Mouse (Mus musculus) hindbrain, embryonic 11.5 days (tissue): Measurements from ENCODE around the gene Wdfy1. TPM values are rescaled to one million over a fixed set of nuclear protein-coding genes. Genes with fewer than 3 reads are reported as not detected.

Experiments used
- ATAC-seq: fragments of 200-750 bp; cut with Nextera tagmentation; 2 replicates; pipeline ENCODE4 v1.8.0; 2017; ENCODE audit warnings: mild to moderate bottlenecking, moderate TSS enrichment, moderate library complexity; ENCODE audit not compliant: low FRiP score
- DNase-seq: peaks from one replicate; pipeline ENCODE4 v3.0.0-alpha.2; 2015; ENCODE audit warnings: low spot score
- H3K27ac ChIP-seq: fragments of 300-500 bp; sonication (generic); 2 replicates; pipeline ENCODE4 v1.5.1; 2014; ENCODE audit warnings: mild to moderate bottlenecking, low read depth, low read length
- H3K27me3 ChIP-seq: fragments of 300-500 bp; sonication (generic); 2 replicates; pipeline ENCODE4 v1.6.1; 2014; ENCODE audit warnings: mild to moderate bottlenecking, low read length, moderate library complexity, mixed read lengths; ENCODE audit not compliant: control insufficient read depth, insufficient read depth
- H3K36me3 ChIP-seq: fragments of 300-500 bp; sonication (generic); 2 replicates; pipeline ENCODE4 v1.6.1; 2014; ENCODE audit warnings: mild to moderate bottlenecking, low read length, moderate library complexity, mixed read lengths; ENCODE audit not compliant: control insufficient read depth, insufficient read depth
- H3K4me1 ChIP-seq: fragments of 300-500 bp; sonication (generic); replicated peaks from 2 replicates; pipeline ENCODE4 v1.6.1; 2014; ENCODE audit warnings: low read length, mixed read lengths; ENCODE audit not compliant: control insufficient read depth, insufficient read depth
- H3K4me2 ChIP-seq: fragments of 300-500 bp; sonication (generic); replicated peaks from 2 replicates; pipeline ENCODE4 v1.6.1; 2014; ENCODE audit warnings: mild to moderate bottlenecking, low read depth, low read length
- H3K4me3 ChIP-seq: fragments of 300-500 bp; sonication (generic); 2 replicates; pipeline ENCODE4 v1.5.1; 2014; ENCODE audit warnings: low read depth, low read length
- H3K9ac ChIP-seq: fragments of 300-500 bp; sonication (generic); 2 replicates; pipeline ENCODE4 v1.6.1; 2014; ENCODE audit warnings: low read depth, low read length
- H3K9me3 ChIP-seq: fragments of 300-500 bp; sonication (generic); 2 replicates; pipeline ENCODE4 v1.6.1; 2016; ENCODE audit warnings: low read length; ENCODE audit not compliant: control insufficient read depth
- WGBS: fragments of 180-500 bp; shearing (Covaris S2); extraction: QIAGEN DNeasy Blood & Tissue Kit; methylation state at CpG from one replicate; pipeline ENCODE4 v1.1.7; 2014; 5-methylcytosine and 5-hydroxymethylcytosine counted together
- polyA plus RNA-seq: library from polyadenylated mRNA; unstranded; fragments of >200 nt; fragmentation: Nextera tagmentation; extraction: Ambion mirVana; gene quantifications from 2 replicates; pipeline ENCODE4 v1.2.1, GENCODE M21; 2014

Gene Wdfy1
- polyA plus RNA-seq, 1 experiment from 2014 or later = 52.6 TPM

DNA sequence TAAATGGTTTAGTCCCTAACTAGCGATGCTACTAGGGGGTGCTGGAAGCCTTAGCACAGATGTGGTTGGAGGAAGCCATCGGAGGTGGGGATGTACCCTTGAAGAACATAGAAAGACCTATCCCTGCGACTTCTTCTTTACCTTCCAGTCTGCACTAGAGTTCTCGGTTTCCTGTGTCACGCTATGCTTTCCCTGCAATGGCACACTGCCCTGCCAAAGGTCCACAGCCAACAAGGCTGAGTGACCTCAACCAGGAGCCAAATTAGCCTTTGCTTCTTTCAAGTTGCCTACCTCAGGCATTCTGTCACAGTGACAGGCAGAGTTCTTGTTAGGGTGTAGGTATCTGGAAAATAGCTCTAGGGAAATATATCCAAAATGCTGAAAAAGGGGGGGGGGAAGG is 19.5 kb downstream of the Wdfy1 start:
- 89% methylated on average over 5 of the region's 5 CpGs for WGBS

DNA sequence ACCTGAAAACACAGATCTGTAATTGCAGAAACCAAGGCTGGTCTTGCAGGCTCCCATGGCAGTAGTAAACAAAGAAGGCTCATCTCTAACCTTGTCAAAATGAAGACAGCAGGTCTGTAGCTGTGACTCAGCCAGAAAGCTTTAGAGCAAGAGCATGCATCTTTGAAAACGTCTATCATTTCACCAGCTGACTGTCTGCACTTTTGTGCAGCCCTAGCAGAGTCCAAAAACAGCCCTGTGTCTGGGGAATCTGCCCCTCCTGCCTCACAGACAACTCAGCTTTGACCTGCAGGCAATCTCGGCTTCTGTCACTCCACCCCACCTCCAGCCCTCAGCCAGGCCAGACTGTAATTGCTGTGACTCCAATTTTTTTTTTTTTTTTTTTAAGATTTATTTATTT is 20.6 kb downstream of the Wdfy1 start:
- Histone ChIP-seq H3K36me3 (no peaks in the 10 kb centered on the region), H3K27ac (no peak overlapping the region), H3K4me2 (no peak overlapping the region), H3K4me3 (no peak overlapping the region), H3K9ac (no peak overlapping the region), H3K9me3 (no peaks in the 10 kb centered on the region), H3K27me3 (no peaks in the 10 kb centered on the region), H3K4me1 (no peaks in the 10 kb centered on the region)
- no peak for ATAC-seq
- no peak for DNase-seq
- WGBS = 77% methylated on average over 2 of the region's 2 CpGs

More for the DNA sequence above, 19.5 kb downstream of the Wdfy1 start:
- Histone ChIP-seq H3K4me1 (peaks cover 3% of the 10 kb centered on the region; the same call in 1 of the 2 replicates), H3K36me3 (no peaks in the 10 kb centered on the region), H3K9ac (no peak overlapping the region), H3K9me3 (no peaks in the 10 kb centered on the region), H3K4me2 (no peak overlapping the region), H3K27ac (no peak overlapping the region), H3K27me3 (no peaks in the 10 kb centered on the region), H3K4me3 (no peak overlapping the region)
- ATAC-seq = no peak
- DNase-seq = no peak

DNA sequence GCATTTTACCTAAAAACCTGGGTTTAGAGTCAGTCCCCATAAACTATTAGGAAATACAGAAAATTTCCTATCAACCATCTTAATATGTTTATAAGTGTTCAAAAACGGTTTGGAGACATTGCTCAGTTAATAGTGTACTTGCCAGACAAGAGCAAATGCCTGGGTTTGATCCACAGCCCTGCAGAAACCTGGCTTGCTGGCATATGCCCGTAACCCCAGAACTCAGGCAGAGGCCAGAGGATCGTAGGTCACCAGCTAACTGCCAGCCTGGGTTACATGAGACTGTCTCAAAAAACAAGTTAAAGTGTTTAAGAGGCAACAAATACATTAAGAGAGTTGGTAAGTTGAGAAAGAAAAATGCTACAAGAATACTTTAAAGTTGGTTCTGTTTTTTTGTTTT is 21.0 kb downstream of the Wdfy1 start:
- no peak overlapping the region for H3K4me3 ChIP-seq
- no peaks in the 10 kb centered on the region for H3K27me3 ChIP-seq
- no peaks in the 10 kb centered on the region for H3K4me1 ChIP-seq
- no peak overlapping the region for H3K27ac ChIP-seq
- WGBS = 86% methylated on average over 3 of the region's 3 CpGs
- DNase-seq = no peak
- H3K36me3 ChIP-seq = no peaks in the 10 kb centered on the region
- ATAC-seq = no peak
- no peak overlapping the region for H3K4me2 ChIP-seq
- H3K9ac ChIP-seq = no peak overlapping the region
- no peaks in the 10 kb centered on the region for H3K9me3 ChIP-seq

DNA sequence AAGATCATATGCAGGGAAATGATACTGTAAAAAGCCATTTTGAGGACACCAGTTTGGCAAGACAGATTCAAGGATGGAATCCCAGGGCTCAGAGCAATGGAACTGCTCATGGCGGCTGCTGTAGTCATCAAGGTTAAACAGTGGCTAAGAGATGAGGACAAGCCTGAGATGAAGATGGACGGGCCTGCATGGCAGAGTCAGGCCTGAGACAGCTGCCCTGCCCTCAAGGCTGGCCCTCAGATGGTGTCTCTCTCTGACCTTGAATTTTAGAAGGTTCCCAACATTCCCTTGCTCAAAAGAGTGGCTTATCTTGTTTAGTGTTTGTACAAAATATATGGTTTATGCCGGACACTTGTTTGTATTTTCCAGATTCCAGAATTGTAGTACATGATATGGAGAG is 22.5 kb downstream of the Wdfy1 start:
- H3K27me3 ChIP-seq = no peaks in the 10 kb centered on the region
- H3K27ac ChIP-seq = no peak overlapping the region
- H3K36me3 ChIP-seq = no peaks in the 10 kb centered on the region
- no peaks in the 10 kb centered on the region for H3K4me1 ChIP-seq
- WGBS = 85% methylated on average over 3 of the region's 3 CpGs
- ATAC-seq (no peak), DNase-seq (no peak)
- H3K4me2 ChIP-seq = no peak overlapping the region
- no peaks in the 10 kb centered on the region for H3K9me3 ChIP-seq
- H3K9ac ChIP-seq = no peak overlapping the region
- H3K4me3 ChIP-seq = no peak overlapping the region

DNA sequence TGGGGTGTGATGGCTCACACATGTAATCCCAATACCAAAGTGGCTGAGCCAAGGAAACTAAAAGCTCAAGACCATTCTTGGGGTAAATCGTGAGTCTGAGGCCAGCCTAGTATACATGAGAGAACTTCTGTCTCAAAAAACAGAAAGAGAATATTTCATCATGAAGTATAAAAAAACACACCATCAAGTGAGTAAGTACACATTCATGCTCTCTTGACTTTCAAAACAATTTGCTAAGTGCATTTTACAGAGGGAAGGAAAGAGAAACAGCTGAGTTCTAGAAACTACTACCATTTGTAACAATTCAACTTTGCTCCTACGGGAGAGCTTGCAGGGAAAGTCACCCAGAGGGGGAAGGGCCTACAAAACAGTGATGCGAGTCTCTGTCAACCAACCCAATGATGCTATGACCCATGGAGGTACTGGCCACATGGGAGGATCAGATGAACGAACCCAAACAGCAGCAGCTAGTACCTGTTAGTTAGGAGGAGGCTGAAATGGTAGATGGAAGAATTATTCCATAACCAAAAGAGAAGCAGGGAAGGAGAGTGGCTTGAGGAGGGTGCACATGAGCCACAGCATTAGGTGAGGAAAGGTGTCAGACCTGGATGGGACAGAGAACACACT is 23.1 kb downstream of the Wdfy1 start:
- no peak overlapping the region for H3K4me2 ChIP-seq
- DNase-seq = no peak
- WGBS = 80% methylated on average over 4 of the region's 4 CpGs
- H3K27me3 ChIP-seq = no peaks in the 10 kb centered on the region
- no peaks in the 10 kb centered on the region for H3K9me3 ChIP-seq
- H3K4me3 ChIP-seq = no peak overlapping the region
- H3K4me1 ChIP-seq = no peaks in the 10 kb centered on the region
- no peaks in the 10 kb centered on the region for H3K36me3 ChIP-seq
- H3K27ac ChIP-seq = no peak overlapping the region
- ATAC-seq = no peak
- no peak overlapping the region for H3K9ac ChIP-seq

DNA sequence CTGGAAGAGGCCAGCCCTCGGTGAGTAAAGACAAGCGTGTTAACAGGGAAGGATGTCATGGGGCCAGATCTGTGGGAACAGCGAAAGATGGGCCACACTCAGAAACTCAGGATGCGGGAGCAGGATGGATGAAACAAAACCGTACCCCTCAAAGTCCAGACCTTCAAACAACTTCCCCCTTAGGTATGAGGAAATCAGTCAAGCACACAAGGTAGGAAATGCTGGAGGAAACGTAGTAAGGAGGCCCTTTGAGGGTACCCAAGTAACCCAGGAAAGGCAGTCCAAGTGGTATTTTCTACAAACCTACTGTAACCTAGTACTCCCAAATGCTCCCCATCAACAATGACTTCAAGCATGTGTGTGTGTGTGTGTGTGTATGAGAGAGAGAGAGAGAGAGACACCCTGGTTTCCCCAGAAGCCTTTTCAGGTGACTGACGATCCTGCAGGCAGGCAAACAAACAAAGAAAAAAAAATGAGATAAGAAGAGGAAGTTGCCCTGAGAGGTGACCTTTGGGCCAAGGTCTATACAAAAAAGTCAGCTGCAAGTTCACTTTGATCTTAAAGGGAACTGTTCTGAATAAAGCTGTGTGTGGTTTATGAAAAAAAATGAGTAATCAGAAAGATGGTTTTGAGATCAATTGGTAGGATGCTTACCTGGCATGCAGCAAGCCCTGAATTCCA is 23.8 kb downstream of the Wdfy1 start:
- Histone ChIP-seq H3K4me2 (no peak overlapping the region), H3K27ac (no peak overlapping the region), H3K36me3 (no peaks in the 10 kb centered on the region), H3K4me1 (no peaks in the 10 kb centered on the region), H3K9me3 (no peaks in the 10 kb centered on the region), H3K27me3 (no peaks in the 10 kb centered on the region), H3K4me3 (no peak overlapping the region), H3K9ac (no peak overlapping the region)
- DNase-seq (no peak), ATAC-seq (no peak)
- WGBS = 90% methylated on average over 7 of the region's 7 CpGs

- H3K4me2 ChIP-seq = no peak overlapping the region
- no peaks in the 10 kb centered on the region for H3K36me3 ChIP-seq
- WGBS = 79% methylated on average over 5 of the region's 5 CpGs
- no peaks in the 10 kb centered on the region for H3K4me1 ChIP-seq
- H3K27me3 ChIP-seq = no peaks in the 10 kb centered on the region
- H3K4me3 ChIP-seq = no peak overlapping the region
- DNase-seq (no peak), ATAC-seq (no peak)
- no peaks in the 10 kb centered on the region for H3K9me3 ChIP-seq
- H3K27ac ChIP-seq = no peak overlapping the region
- no peak overlapping the region for H3K9ac ChIP-seq
These were observed 24.8 kb downstream of the Wdfy1 start for GRCm38 (mm10) chr1:79751186-79751585.

DNA sequence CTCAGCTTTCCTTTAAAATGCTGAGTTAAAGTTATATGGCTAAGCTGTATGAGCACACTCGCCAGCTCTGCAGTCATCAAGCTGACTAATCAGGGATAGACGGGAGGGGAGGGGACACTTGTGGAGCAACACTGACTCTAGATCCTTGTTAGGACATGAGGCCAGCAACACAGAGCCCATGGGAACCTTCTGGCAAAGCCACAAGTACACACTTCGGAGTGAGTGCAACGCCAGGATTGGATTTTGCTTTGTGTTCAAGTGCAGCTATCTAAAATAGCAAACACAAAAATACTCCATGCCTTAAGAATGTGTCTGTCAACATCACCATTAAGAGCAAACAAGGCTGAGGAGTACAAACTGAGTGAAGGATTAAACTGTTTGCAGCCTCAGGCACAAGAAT is 29.9 kb downstream of the Wdfy1 start:
- H3K4me2 ChIP-seq = no peak overlapping the region
- no peak for DNase-seq
- H3K36me3 ChIP-seq = no peaks in the 10 kb centered on the region
- H3K4me3 ChIP-seq = no peak overlapping the region
- no peak for ATAC-seq
- no peaks in the 10 kb centered on the region for H3K27me3 ChIP-seq
- 94% methylated on average over 4 of the region's 4 CpGs for WGBS
- H3K9me3 ChIP-seq = no peaks in the 10 kb centered on the region
- H3K9ac ChIP-seq = no peak overlapping the region
- H3K4me1 ChIP-seq = no peaks in the 10 kb centered on the region
- no peak overlapping the region for H3K27ac ChIP-seq

DNA sequence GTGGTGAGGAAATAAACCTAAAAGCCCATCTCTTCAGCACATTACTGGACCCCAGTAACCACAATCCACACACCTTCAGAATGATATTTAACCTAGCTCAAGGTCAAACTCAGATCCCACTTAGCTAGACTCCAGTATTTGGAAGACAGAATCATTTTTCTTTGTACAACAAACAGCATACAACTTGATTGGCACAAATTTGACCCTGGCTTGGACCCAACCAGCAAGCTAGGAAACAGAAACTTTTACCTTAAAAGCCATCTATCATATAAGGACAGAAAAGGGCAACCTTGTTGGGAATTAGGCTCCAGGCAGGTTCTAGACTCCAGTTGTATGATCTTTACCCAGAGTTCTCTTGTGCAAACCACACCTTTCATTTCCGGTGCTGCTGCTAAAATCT is 32.6 kb downstream of the Wdfy1 start:
- Histone ChIP-seq H3K36me3 (no peaks in the 10 kb centered on the region), H3K27ac (no peak overlapping the region), H3K4me2 (no peak overlapping the region), H3K9me3 (no peaks in the 10 kb centered on the region), H3K27me3 (no peaks in the 10 kb centered on the region), H3K4me3 (no peak overlapping the region), H3K9ac (no peak overlapping the region), H3K4me1 (no peaks in the 10 kb centered on the region)
- ATAC-seq = no peak
- DNase-seq = no peak
- 91% methylated on average over 1 of the region's 1 CpGs for WGBS
